Mouse (Mus musculus): ENCODE results near the gene Fkbp11.
A peak's percentile ranks its signal among the peaks of the same experiment; 100 is the strongest.
"Not testable (repeated sequence)": the region's sequence is repeated elsewhere in the genome, so short reads cannot be mapped to it uniquely, and the experiment has no call there.

The Fkbp11 gene

GRCm38 (mm10) chr15:98727443-98728321 is at the start of gene Fkbp11:
Gene Fkbp11, minus strand, starts transcription at chr15:98728198.
- DNase-seq = peak; percentile 33 to 36

GRCm38 (mm10) chr15:98777762-98778161 is 49.8 kb upstream of the Fkbp11 start, which contains the start of gene Wnt10b:
Gene Wnt10b, minus strand, starts transcription at chr15:98778150.
- no peak for DNase-seq

GRCm38 (mm10) chr15:98777005-98777616 is 49.1 kb upstream of the Fkbp11 start:
- no peak for DNase-seq

- DNase-seq = no peak
Measured at GRCm38 (mm10) chr15:98776280-98777004, 48.4 kb upstream of the Fkbp11 start.

GRCm38 (mm10) chr15:98775533-98775932 is 47.5 kb upstream of the Fkbp11 start:
- no peak for DNase-seq

GRCm38 (mm10) chr15:98774096-98774495 is 46.1 kb upstream of the Fkbp11 start:
- no peak for DNase-seq

- no peak for DNase-seq
Measured at GRCm38 (mm10) chr15:98772511-98773211, 44.7 kb upstream of the Fkbp11 start.

GRCm38 (mm10) chr15:98771813-98772425 is 43.9 kb upstream of the Fkbp11 start:
- no peak for DNase-seq

GRCm38 (mm10) chr15:98768259-98768658 is 40.3 kb upstream of the Fkbp11 start:
- DNase-seq = no peak

- no peak for DNase-seq
Measured at GRCm38 (mm10) chr15:98765929-98766328, 37.9 kb upstream of the Fkbp11 start.

GRCm38 (mm10) chr15:98762670-98763529 is 34.9 kb upstream of the Fkbp11 start, which contains the start of gene Arf3:
Gene Arf3, minus strand, starts transcription at chr15:98763214.
- DNase-seq = peak; percentile 93 to 96

GRCm38 (mm10) chr15:98762201-98762621 is 34.2 kb upstream of the Fkbp11 start:
- peak; percentile 55 to 75 for DNase-seq

GRCm38 (mm10) chr15:98754125-98754524 is 26.1 kb upstream of the Fkbp11 start:
- no peak for DNase-seq

GRCm38 (mm10) chr15:98753021-98753423 is 25.0 kb upstream of the Fkbp11 start:
- DNase-seq = no peak

- no peak for DNase-seq
Measured at GRCm38 (mm10) chr15:98749093-98749492, 21.1 kb upstream of the Fkbp11 start.

- no peak for DNase-seq
Measured at GRCm38 (mm10) chr15:98747296-98747695, 19.3 kb upstream of the Fkbp11 start.

- no peak for DNase-seq
Measured at GRCm38 (mm10) chr15:98746344-98746965, 18.5 kb upstream of the Fkbp11 start.

GRCm38 (mm10) chr15:98743863-98744262 is 15.9 kb upstream of the Fkbp11 start:
- DNase-seq = not testable (repeated sequence)

GRCm38 (mm10) chr15:98742766-98743428 is 14.9 kb upstream of the Fkbp11 start:
- DNase-seq = no peak

- DNase-seq = no peak
Measured at GRCm38 (mm10) chr15:98740219-98740618, 12.2 kb upstream of the Fkbp11 start.

Data from cerebellum, postnatal 36 days (tissue).